Mouse (Mus musculus) liver, embryonic 16.5 days (tissue): ENCODE data around the gene Foxr1. TPM values are rescaled to one million over a fixed set of nuclear protein-coding genes. Genes with fewer than 3 reads are reported as not detected.

Source experiments
- ATAC-seq: fragments of 200-750 bp; cut with Nextera tagmentation; 2 replicates; pipeline ENCODE4 v1.8.0; 2017; ENCODE audit warnings: low read depth, mild to moderate bottlenecking, moderate number of reproducible peaks, moderate library complexity
- H3K27ac ChIP-seq: fragments of 300-500 bp; sonication (generic); 2 replicates; pipeline ENCODE4 v1.5.1; 2014; ENCODE audit warnings: mild to moderate bottlenecking, low read length
- H3K27me3 ChIP-seq: fragments of 300-500 bp; sonication (generic); 2 replicates; pipeline ENCODE4 v1.6.1; 2014; ENCODE audit warnings: low read depth, low read length, mixed read lengths; ENCODE audit not compliant: control insufficient read depth, insufficient read depth
- H3K36me3 ChIP-seq: fragments of 300-500 bp; sonication (generic); 2 replicates; pipeline ENCODE4 v1.6.1; 2014; ENCODE audit warnings: mild to moderate bottlenecking; ENCODE audit not compliant: control insufficient read depth, insufficient read depth
- H3K4me1 ChIP-seq: fragments of 300-500 bp; sonication (generic); 2 replicates; pipeline ENCODE4 v1.6.1; 2014; ENCODE audit warnings: low read depth, low read length, mixed read lengths; ENCODE audit not compliant: control insufficient read depth
- H3K4me2 ChIP-seq: fragments of 300-500 bp; sonication (generic); 2 replicates; pipeline ENCODE4 v1.6.1; 2014; ENCODE audit warnings: low read depth, low read length, mixed read lengths
- H3K4me3 ChIP-seq: fragments of 300-500 bp; sonication (generic); 2 replicates; pipeline ENCODE4 v1.5.1; 2014; ENCODE audit warnings: low read depth, mild to moderate bottlenecking, low read length
- H3K9ac ChIP-seq: fragments of 300-500 bp; sonication (generic); 2 replicates; pipeline ENCODE4 v1.6.1; 2014; ENCODE audit warnings: low read depth, low read length
- H3K9me3 ChIP-seq: fragments of 300-500 bp; sonication (generic); replicated peaks from 2 replicates; pipeline ENCODE4 v1.6.1; 2016; ENCODE audit warnings: low read length; ENCODE audit not compliant: control insufficient read depth
- WGBS: fragments of 180-500 bp; shearing (Covaris S2); extraction: QIAGEN DNeasy Blood & Tissue Kit; methylation state at CpG from one replicate; pipeline ENCODE4 v1.1.7; 2014; ENCODE audit not compliant: insufficient replicate concordance; 5-methylcytosine and 5-hydroxymethylcytosine counted together
- polyA plus RNA-seq: library from polyadenylated mRNA; unstranded; fragments of >200 nt; fragmentation: Nextera tagmentation; extraction: Ambion mirVana; gene quantifications from 2 replicates; pipeline ENCODE4 v1.2.1, GENCODE M21; 2015

The Foxr1 gene
- not detected in 2 replicates for polyA plus RNA-seq

- H3K4me1 ChIP-seq = no peaks in the 10 kb centered on the region
- H3K9ac ChIP-seq = no peak within 1 kb of the TSS
- 69% methylated on average over 19 of the region's 19 CpGs for WGBS
- no peaks in the 10 kb centered on the region for H3K9me3 ChIP-seq
- H3K27ac ChIP-seq = no peak within 1 kb of the TSS
- no peak within 1 kb of the TSS for H3K4me2 ChIP-seq
- no peaks in the 10 kb centered on the region for H3K27me3 ChIP-seq
- H3K4me3 ChIP-seq = no peak within 1 kb of the TSS
- no peak for ATAC-seq
- H3K36me3 ChIP-seq = no peaks in the 10 kb centered on the region
Measured at GRCm38 (mm10) chr9:44440961-44441360, at the start of gene Foxr1. Foxr1 (minus strand) TSS chr9:44441136.

GRCm38 (mm10) chr9:44490086-44490967, 49.4 kb upstream of the Foxr1 start:
- H3K9ac ChIP-seq = no peak overlapping the region; the same call in 1 of the 2 replicates
- H3K27me3 ChIP-seq = no peaks in the 10 kb centered on the region
- 33% methylated on average over 15 of the region's 17 CpGs for WGBS
- H3K9me3 ChIP-seq = no peaks in the 10 kb centered on the region
- H3K4me1 ChIP-seq = peaks cover 40% of the 10 kb centered on the region
- H3K4me3 ChIP-seq = peak overlapping the region; percentile 32
- no peaks in the 10 kb centered on the region for H3K36me3 ChIP-seq
- H3K4me2 ChIP-seq = peak overlapping the region; percentile 52
- peak; percentile 45 for ATAC-seq
- H3K27ac ChIP-seq = peak overlapping the region; percentile 86

- Histone ChIP-seq H3K36me3 (no peaks in the 10 kb centered on the region), H3K9ac (no peak overlapping the region), H3K9me3 (no peaks in the 10 kb centered on the region), H3K4me3 (peak overlapping the region; percentile 32), H3K27ac (peak overlapping the region; percentile 86), H3K4me1 (peaks cover 35% of the 10 kb centered on the region), H3K4me2 (peak overlapping the region; percentile 52), H3K27me3 (peaks cover under 1% of the 10 kb centered on the region)
- ATAC-seq = no peak
- 49% methylated on average over 17 of the region's 17 CpGs for WGBS
Measured at GRCm38 (mm10) chr9:44489651-44490085, 48.7 kb upstream of the Foxr1 start.

- Histone ChIP-seq H3K27ac (peak overlapping the region; percentile 86), H3K4me2 (peak overlapping the region; percentile 52), H3K4me3 (peak overlapping the region; percentile 32), H3K27me3 (peaks cover 8% of the 10 kb centered on the region), H3K9ac (0 out of 2 replicates have a peak overlapping the region, but pooled peaks have one; percentile 26), H3K9me3 (no peaks in the 10 kb centered on the region), H3K36me3 (no peaks in the 10 kb centered on the region), H3K4me1 (peaks cover 28% of the 10 kb centered on the region)
- ATAC-seq = peak; percentile 69
- WGBS = 37% methylated on average over 5 of the region's 5 CpGs
Measured at GRCm38 (mm10) chr9:44488855-44489381, 48.0 kb upstream of the Foxr1 start.

GRCm38 (mm10) chr9:44488416-44488815, 47.5 kb upstream of the Foxr1 start:
- Histone ChIP-seq H3K36me3 (no peaks in the 10 kb centered on the region), H3K4me3 (no peak overlapping the region), H3K9ac (no peak overlapping the region), H3K4me1 (peaks cover 23% of the 10 kb centered on the region), H3K27me3 (peaks cover 13% of the 10 kb centered on the region), H3K27ac (peak overlapping the region; percentile 78), H3K4me2 (peak overlapping the region; percentile 50), H3K9me3 (no peaks in the 10 kb centered on the region)
- 42% methylated on average over 8 of the region's 8 CpGs for WGBS
- no peak for ATAC-seq

GRCm38 (mm10) chr9:44487441-44487840, 46.5 kb upstream of the Foxr1 start:
- H3K36me3 ChIP-seq = no peaks in the 10 kb centered on the region
- peak overlapping the region; percentile 41 for H3K4me3 ChIP-seq
- H3K27me3 ChIP-seq = peaks cover 23% of the 10 kb centered on the region
- H3K4me2 ChIP-seq = peak overlapping the region; percentile 50
- H3K4me1 ChIP-seq = peaks cover 17% of the 10 kb centered on the region
- no peaks in the 10 kb centered on the region for H3K9me3 ChIP-seq
- no peak overlapping the region; the same call in 1 of the 2 replicates for H3K9ac ChIP-seq
- WGBS = 27% methylated on average over 7 of the region's 7 CpGs
- ATAC-seq = peak; percentile 55
- peak overlapping the region; percentile 78 for H3K27ac ChIP-seq

- H3K27me3 ChIP-seq = peaks cover 28% of the 10 kb centered on the region
- H3K4me3 ChIP-seq = peak overlapping the region; percentile 41
- H3K9me3 ChIP-seq = no peaks in the 10 kb centered on the region
- peak overlapping the region; percentile 78 for H3K27ac ChIP-seq
- ATAC-seq = peak; percentile 3; the same call in 1 of the 2 replicates
- 44% methylated on average over 15 of the region's 15 CpGs for WGBS
- peak overlapping the region; percentile 50 for H3K4me2 ChIP-seq
- no peaks in the 10 kb centered on the region for H3K36me3 ChIP-seq
- peak overlapping the region; percentile 27; the same call in 1 of the 2 replicates for H3K9ac ChIP-seq
- peaks cover 17% of the 10 kb centered on the region for H3K4me1 ChIP-seq
Measured at GRCm38 (mm10) chr9:44486741-44487421, 45.9 kb upstream of the Foxr1 start.

GRCm38 (mm10) chr9:44486335-44486734, 45.4 kb upstream of the Foxr1 start:
- H3K9me3 ChIP-seq = no peaks in the 10 kb centered on the region
- H3K4me1 ChIP-seq = peaks cover 15% of the 10 kb centered on the region
- no peaks in the 10 kb centered on the region for H3K36me3 ChIP-seq
- no peak for ATAC-seq
- H3K4me2 ChIP-seq = peak overlapping the region; percentile 57
- peak overlapping the region; percentile 27; the same call in 1 of the 2 replicates for H3K9ac ChIP-seq
- H3K4me3 ChIP-seq = peak overlapping the region; percentile 72
- peaks cover 33% of the 10 kb centered on the region for H3K27me3 ChIP-seq
- 31% methylated on average over 3 of the region's 3 CpGs for WGBS
- H3K27ac ChIP-seq = peak overlapping the region; percentile 78
